Mouse (Mus musculus) limb, embryonic 15.5 days (tissue): ENCODE results near the gene Krtap19-3. TPM values are rescaled to one million over a fixed set of nuclear protein-coding genes. Genes with fewer than 3 reads are reported as not detected.

Experiments
- polyA plus RNA-seq: library from polyadenylated mRNA; unstranded; fragments of >200 nt; fragmentation: Nextera tagmentation; extraction: Ambion mirVana; gene quantifications from 2 replicates; pipeline ENCODE4 v1.2.1, GENCODE M21; 2015

Gene Krtap19-3
- polyA plus RNA-seq, 1 experiment from 2014 or later = not detected

Other genes starting within 250 kb of the Krtap19-3 start
- gene Krtap26-1, start 230.2 kb downstream of the Krtap19-3 start, polyA plus RNA-seq = not detected in 2 replicates
- not detected in 2 replicates for gene Krtap27-1, start 206.4 kb downstream of the Krtap19-3 start, polyA plus RNA-seq
- gene 2310061N02Rik, start 170.1 kb downstream of the Krtap19-3 start, polyA plus RNA-seq = 0.68 TPM in 1 of 2 replicates, not detected in the other
- gene Krtap13-1, start 149.2 kb downstream of the Krtap19-3 start, polyA plus RNA-seq = 0.57 TPM in 1 of 2 replicates, not detected in the other
- 54.9 and 75.6 TPM in 2 replicates for gene Krtap13, start 126.4 kb downstream of the Krtap19-3 start, polyA plus RNA-seq
- 91.4 and 110 TPM in 2 replicates for gene 2310034C09Rik, start 119.2 kb downstream of the Krtap19-3 start, polyA plus RNA-seq
- 0.22 and 0.55 TPM in 2 replicates for gene 2310057N15Rik, start 103.8 kb downstream of the Krtap19-3 start, polyA plus RNA-seq
- 3.9 and 10.2 TPM in 2 replicates for gene Gm5965, start 100.1 kb downstream of the Krtap19-3 start, polyA plus RNA-seq
- 45.6 and 50.2 TPM in 2 replicates for gene Gm20741, start 65.8 kb downstream of the Krtap19-3 start, polyA plus RNA-seq
- gene Krtap15, start 57.8 kb downstream of the Krtap19-3 start, polyA plus RNA-seq = not detected in 2 replicates
- gene Krtap14, start 51.9 kb downstream of the Krtap19-3 start, polyA plus RNA-seq = not detected in 2 replicates
- not detected in 2 replicates for gene Krtap19-1, start 8.6 kb downstream of the Krtap19-3 start, polyA plus RNA-seq
- not detected in 2 replicates for gene Krtap19-2, start 3.8 kb downstream of the Krtap19-3 start, polyA plus RNA-seq
- not detected in 2 replicates for gene Krtap19-4, start 7.1 kb upstream of the Krtap19-3 start, polyA plus RNA-seq
- gene Krtap19-5, start 18.4 kb upstream of the Krtap19-3 start, polyA plus RNA-seq = not detected in 2 replicates
- gene Krtap19-9b, start 54.2 kb upstream of the Krtap19-3 start, polyA plus RNA-seq = not detected in 2 replicates
- 0.42 TPM in 1 of 2 replicates, not detected in the other for gene Krtap16-3, start 84.8 kb upstream of the Krtap19-3 start, polyA plus RNA-seq
- 0.50 and 1.2 TPM in 2 replicates for gene Krtap22-2, start 132.7 kb upstream of the Krtap19-3 start, polyA plus RNA-seq
- gene Gm10229, start 137.2 kb upstream of the Krtap19-3 start, polyA plus RNA-seq = 1.0 TPM in 1 of 2 replicates, not detected in the other
- gene Krtap6-1, start 153.7 kb upstream of the Krtap19-3 start, polyA plus RNA-seq = 0.68 TPM in 1 of 2 replicates, not detected in the other
- gene Gm10228, start 163.4 kb upstream of the Krtap19-3 start, polyA plus RNA-seq = 0.65 TPM in 1 of 2 replicates, not detected in the other
- not detected in 2 replicates for gene Krtap6-5, start 169.8 kb upstream of the Krtap19-3 start, polyA plus RNA-seq
- gene 1110025L11Rik, start 186.0 kb upstream of the Krtap19-3 start, polyA plus RNA-seq = 0.64 and 2.6 TPM in 2 replicates
- gene Krtap6-3, start 206.0 kb upstream of the Krtap19-3 start, polyA plus RNA-seq = not detected in 2 replicates